Mouse (Mus musculus): ENCODE measurements at regions not wholly inside any gene's neighbourhood (a gene's known extent, or its start where the extent isn't known, plus 50 kb on each side); places are given as distances from the start of the nearest gene placed in this dataset.

- TF ChIP-seq CTCF (IDR thresholded peaks at IDR 0.05; ENCODE audit: low read depth, low read length) (no peak), POLR2A (IDR thresholded peaks at IDR 0.05; ENCODE audit: extremely low read depth, insufficient read depth, low read length) (no peak)
Observed at GRCm38 (mm10) chr16:73835715-73836440, 575.7 kb downstream of the Robo2 start.

Data from liver, adult 2 months (tissue).